Mouse (Mus musculus) gastrocnemius, postnatal 14 days (tissue): ENCODE results near the gene 2310061I04Rik. TPM values are rescaled to one million over a fixed set of nuclear protein-coding genes. Genes with fewer than 3 reads are reported as not detected.

Source experiments
- DNase-seq: peaks from one replicate; pipeline ENCODE4 v3.0.0; 2021; ENCODE audit warnings: mixed read lengths
- intact Hi-C: fragments of 180-260 bp; cut with DNase I; formaldehyde crosslinking; loops from one replicate; pipeline ENCODE4 v1.15.1; 2025; ENCODE audit warnings: low total_unique reads
- total RNA-seq, 2 experiments: library from RNA; stranded (reverse); gene quantifications; 2 replicates each; pipeline ENCODE4 v1.2.3; 2021

2310061I04Rik gene
- total RNA-seq, 2 experiments from 2014 or later = 55.3 to 65.1 TPM

GRCm38 (mm10) chr17:35917463-35918251 lies 20.4 kb upstream of the 2310061I04Rik start:
- peak; percentile 28 for DNase-seq
- intact Hi-C loops = no loop called here

DNA sequence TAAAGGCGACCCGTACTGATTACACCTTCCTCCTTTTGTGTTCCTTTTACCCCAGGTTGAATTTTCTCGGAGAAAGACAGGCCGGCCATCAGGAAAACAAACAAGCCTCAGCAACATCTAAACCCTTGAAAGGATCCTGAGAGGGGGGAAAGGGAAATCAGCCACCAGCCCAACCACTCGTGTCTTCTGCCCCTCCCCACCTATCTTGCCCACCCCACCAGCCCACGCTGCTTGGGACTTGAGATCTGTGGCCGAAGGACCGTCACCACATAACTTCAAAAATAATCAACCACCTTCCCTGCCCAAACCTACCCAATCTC lies 19.9 kb upstream of the 2310061I04Rik start:
- DNase-seq = no peak
- intact Hi-C loops = no loop called here

DNA sequence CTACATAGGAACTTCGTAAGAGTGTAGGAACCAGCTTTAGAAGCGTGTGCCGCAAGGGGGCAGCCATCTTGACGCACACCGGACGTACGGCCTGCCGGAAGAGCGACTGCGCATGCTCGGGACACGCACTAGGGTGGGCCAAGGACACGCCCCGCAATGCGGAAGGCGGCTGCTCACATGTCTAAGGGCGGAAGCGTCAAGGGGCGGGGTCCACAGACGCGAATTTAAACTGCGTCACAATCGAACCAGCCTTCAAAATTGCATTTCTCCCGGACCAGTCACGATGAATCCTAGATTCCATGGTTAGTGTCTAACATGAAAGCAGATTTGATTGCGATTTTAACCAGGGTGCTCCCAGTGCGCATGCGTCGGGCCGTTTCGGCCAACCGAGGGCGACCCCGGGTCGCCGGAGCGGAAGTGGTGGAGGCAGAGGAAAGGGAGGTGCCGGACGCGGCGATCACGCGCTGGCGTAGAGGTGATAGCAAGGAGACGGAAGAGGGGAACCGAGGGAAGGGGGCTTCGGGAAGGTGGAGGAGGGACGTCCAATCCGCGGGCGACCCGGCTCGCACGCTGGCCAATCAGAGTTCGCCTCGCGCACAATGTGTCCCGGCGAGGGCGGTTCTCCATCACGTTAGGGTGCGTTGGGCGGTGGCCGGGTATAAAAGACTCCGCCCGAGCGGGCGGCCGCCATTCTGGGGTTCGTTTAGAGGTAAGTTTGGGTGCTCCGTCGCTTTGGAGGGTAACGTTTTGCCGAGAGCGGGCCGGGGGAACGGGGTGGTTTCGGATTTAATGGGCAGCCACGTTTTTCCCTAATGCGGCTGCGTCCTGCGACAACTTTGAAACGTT lies 19.3 kb upstream of the 2310061I04Rik start, which contains the start of the genes Mrps18b and Ppp1r10:
TSS of gene Mrps18b (minus strand) at position 93 of the 846 bp plus-strand sequence.
TSS of gene Ppp1r10 (plus strand) at position 138 of the 846 bp plus-strand sequence.
- intact Hi-C loops = no loop called here
- DNase-seq = peak; percentile 99

DNA sequence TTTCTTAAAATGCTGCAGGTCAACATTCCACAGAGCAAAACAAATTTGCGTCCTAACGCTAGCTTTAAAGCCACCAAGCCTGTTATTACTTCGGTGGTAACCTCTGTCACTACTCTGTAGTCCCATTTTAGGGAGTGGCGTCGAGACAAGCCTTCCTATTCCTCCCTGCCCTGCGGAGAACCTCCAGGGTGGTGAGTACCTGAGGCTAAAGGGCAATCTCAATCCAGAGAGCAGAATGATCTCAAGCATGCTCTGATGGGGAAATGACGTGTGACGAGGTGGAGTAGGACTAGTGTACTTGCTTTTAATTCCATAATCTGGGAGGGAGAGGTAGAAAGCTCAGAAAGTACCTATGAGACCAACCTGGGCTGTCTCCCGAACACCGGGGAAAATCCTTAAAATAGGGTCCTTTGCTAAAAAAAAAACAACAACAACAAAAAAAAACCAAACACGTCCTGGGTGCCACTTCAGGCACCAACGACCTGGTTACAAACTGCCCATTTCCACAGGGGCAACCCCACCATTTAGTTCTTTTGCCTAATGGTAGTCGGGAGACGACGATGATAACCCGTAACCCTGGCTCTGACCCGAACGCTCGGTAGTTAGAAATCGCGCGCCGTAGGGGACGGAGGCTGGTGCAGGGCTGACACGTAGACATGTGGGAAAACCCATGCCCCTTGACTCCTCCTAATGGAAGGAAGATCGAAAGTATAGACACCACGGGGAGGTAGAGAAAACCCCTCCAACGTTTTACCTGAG lies 18.5 kb upstream of the 2310061I04Rik start:
- intact Hi-C loops = no loop called here
- no peak for DNase-seq

GRCm38 (mm10) chr17:35914975-35915374 lies 17.7 kb upstream of the 2310061I04Rik start:
- intact Hi-C loops = no loop called here
- no peak for DNase-seq

DNA sequence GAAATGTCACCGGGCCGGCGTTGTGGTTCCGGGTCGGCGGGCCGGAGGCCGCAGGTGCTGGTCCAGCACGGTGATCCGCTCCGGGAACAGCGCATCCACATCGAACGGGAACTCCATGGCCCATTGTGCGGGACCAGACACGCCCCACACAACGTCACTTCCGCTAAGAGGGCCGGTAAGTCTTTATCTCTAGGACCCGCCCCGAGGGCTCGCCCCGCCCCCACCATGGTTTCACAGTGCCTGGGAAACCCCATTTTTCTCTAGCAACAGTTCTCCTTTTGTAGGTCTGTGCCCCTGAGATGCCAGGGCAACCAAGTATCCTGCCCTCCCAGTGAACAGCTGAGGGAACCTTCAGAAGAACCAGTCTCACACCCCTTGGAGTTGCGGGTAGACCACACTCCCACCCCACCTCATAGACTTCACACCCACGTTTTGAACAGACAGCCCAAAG lies 12.7 kb upstream of the 2310061I04Rik start, which contains the start of gene Atat1:
TSS of gene Atat1 (minus strand) at position 157 of the 451 bp plus-strand sequence.
- peak; percentile 96 for DNase-seq
- intact Hi-C loops = no loop called here

- intact Hi-C loops = no loop called here
- peak; percentile 26 for DNase-seq
These were observed 12.1 kb upstream of the 2310061I04Rik start for GRCm38 (mm10) chr17:35909186-35909918.

DNA sequence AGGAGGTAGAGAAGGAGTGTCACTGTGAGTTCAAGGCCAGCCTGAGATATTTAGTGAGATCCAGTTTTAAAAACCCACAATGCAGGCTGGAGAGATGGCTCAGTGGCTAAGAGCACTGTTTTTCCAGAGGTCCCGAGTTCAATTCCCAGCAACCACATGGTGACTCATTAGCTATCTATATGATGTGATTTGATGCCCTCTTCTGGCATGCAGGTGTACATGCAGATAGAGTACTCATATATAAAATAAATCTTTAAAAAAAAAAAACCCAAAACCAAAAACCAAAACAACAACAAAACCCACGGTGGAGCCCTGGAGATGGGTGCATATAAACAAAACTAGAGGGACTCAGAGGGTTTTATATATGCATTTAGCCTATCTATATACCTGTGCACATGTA lies 10.4 kb upstream of the 2310061I04Rik start:
- intact Hi-C loops = no loop called here

GRCm38 (mm10) chr17:35905587-35905986 lies 8.4 kb upstream of the 2310061I04Rik start:
- no peak for DNase-seq
- intact Hi-C loops = no loop called here

More for the DNA sequence above, 10.4 kb upstream of the 2310061I04Rik start:
- no peak for DNase-seq

DNA sequence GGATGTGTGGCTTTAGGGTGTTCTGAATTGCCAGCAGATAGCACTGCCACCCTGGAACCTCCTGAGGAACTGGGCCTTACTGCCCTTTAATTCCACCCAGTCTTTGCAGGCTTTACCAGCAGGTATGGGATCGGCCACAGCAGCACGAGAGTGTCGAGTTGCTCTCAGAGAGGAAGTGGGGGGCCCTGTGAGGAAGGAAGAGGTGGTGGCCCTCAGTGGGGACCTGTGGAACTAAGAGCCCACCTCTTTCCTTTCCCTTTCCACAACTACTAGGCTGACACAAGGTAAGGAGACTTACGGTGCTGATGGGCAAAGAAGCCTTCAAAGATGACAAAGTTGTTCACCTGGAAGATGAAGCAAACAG lies 6.7 kb upstream of the 2310061I04Rik start:
- intact Hi-C loops = no loop called here
- no peak for DNase-seq

DNA sequence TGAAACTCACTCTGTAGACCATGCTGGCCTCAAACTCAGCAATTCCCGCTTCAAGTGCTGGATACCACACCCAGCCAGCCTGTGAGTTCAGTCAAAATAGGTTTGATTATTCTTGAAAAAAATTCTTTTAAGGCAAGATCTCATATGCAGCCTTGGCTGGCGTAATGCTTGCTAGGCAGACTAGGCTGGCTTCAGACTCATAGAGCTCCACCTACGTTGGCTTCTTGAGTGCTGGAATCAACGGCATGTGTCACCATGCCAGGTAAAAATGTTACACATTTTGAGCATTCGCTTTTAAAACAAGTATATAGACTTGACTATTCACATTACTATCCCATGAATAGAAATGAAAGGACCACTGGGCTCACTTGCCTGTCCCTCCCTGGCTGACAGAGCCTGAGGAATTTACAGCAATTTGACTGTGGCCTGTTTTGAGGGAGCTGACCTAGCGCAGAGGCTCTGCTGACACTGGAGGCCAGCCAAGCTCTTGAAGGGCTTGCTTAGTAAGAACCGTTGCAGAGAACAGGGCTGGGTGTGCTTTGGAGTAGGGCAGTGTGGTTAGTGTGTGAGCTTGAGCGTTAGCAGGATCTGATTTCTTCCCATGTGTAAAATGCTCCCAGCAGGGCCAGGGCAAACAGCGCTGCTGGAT lies 6.2 kb upstream of the 2310061I04Rik start:
- intact Hi-C loops = no loop called here
- DNase-seq = no peak

- intact Hi-C loops = no loop called here
- DNase-seq = no peak
These were observed 3.4 kb upstream of the 2310061I04Rik start for GRCm38 (mm10) chr17:35900636-35901035.

- no peak for DNase-seq
- intact Hi-C loops = no loop called here
These were observed 678 bp upstream of the 2310061I04Rik start for GRCm38 (mm10) chr17:35897644-35898573.

GRCm38 (mm10) chr17:35887725-35888124 lies 9.5 kb downstream of the 2310061I04Rik start:
- DNase-seq = no peak
- intact Hi-C loops = no loop called here

- intact Hi-C loops = no loop called here
These were observed 13.5 kb downstream of the 2310061I04Rik start for GRCm38 (mm10) chr17:35883777-35884176.

DNA sequence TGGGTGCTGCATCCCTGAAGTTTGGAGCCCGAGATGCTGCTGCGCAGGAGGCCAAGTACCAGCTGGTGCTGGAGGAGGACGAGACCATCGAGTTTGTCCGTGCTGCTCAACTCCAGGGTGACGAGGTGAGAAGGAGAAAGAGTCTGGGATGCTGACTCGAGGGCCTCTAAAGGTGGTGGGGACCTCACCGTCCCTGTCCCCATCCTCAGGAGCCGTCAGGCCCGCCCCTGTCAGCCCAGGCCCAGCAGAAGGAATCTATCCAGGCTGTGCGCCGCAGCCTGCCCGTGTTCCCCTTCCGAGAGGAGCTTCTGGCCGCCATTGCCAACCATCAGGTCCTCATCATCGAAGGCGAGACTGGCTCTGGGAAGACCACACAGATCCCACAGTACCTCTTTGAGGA lies 14.3 kb downstream of the 2310061I04Rik start:
- intact Hi-C loops = no loop called here
- DNase-seq = no peak

More at GRCm38 (mm10) chr17:35883777-35884176, 13.5 kb downstream of the 2310061I04Rik start:
- no peak for DNase-seq

DNA sequence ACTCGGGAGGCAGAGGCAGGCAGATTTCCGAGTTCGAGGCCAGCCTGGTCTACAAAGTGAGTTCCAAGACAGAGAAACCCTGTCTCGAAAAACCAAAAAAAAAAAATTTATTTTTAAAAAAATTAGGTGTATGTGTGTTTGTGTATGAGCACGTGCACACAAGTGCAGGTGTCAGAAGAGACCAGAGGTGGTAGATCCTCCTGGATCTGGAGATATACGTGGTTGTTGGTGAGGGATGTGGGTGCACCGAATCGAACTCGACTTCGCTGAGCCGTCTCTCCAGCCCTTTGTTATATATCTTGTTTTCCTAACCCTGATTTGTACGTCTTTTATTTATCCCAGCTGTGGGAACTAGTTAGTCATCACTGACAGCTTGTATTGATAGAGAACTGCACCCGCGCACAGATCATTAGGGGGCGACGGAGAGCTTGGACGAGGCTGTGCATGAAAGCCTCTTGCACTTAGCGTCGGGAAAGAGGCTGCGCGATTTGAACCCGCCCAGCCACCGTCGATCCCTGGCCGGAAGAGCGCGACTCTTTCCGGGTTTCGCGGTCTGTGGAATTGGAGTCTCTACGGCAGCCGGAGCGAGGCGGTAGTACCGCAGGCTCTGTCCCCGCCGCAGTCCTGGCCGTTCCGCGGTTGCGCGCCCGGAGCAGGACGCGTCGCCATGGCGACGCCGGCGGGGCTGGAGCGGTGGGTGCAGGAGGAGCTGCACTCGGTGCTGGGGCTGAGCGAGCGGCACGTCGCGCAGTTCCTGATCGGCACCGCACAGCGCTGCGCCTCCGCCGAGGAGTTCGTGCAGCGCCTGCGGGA lies 17.8 kb downstream of the 2310061I04Rik start, which contains the start of gene Dhx16:
TSS of gene Dhx16 (plus strand) at position 575 of the 813 bp plus-strand sequence.
- intact Hi-C loops = no loop called here
- DNase-seq = peak; percentile 94
